Comparison of ENCODE assay signal across 22 mouse cellular contexts in genomic region chr9:21273094-21273493, GRCm38 (mm10). TPM values are rescaled to one million over a fixed set of nuclear protein-coding genes. Genes with fewer than 3 reads are reported as not detected.
"Had no signal": no experiment of that assay in that cellular context is flagged by ENCODE, and none has a peak within 500 bp of the region (broad histone marks: within the 10 kb centered on the region; RNA-seq: fewer than 3 reads in every experiment).

No protein-coding gene starts in this region.

- H3K27ac ChIP-seq: gastrocnemius, adult 2 months; hindbrain, embryonic 10.5 days; hindbrain, embryonic 12.5 days; hindbrain, embryonic 14.5 days; kidney, embryonic 15.5 days; layer of hippocampus, adult 2 months; left cerebral cortex, adult 2 months; limb, embryonic 13.5 days; limb, embryonic 15.5 days; liver, embryonic 14.5 days had no signal

- H3K4me2 ChIP-seq: heart, embryonic 11.5 days; heart, embryonic 15.5 days; hindbrain, embryonic 12.5 days; hindbrain, embryonic 14.5 days; kidney, embryonic 15.5 days; limb, embryonic 13.5 days; limb, embryonic 15.5 days had no signal

- H3K9me3 ChIP-seq: heart, embryonic 15.5 days; hindbrain, embryonic 10.5 days; hindbrain, embryonic 12.5 days; kidney, embryonic 15.5 days; limb, embryonic 13.5 days; limb, embryonic 15.5 days had no signal

- ATAC-seq: hindbrain, embryonic 16.5 days; intestine, embryonic 16.5 days had no signal

- H3K4me1 ChIP-seq: hindbrain, embryonic 10.5 days; hindbrain, embryonic 12.5 days; kidney, embryonic 15.5 days; limb, embryonic 13.5 days; limb, embryonic 15.5 days had no signal

- DNase-seq: gastrocnemius, adult 2 months; gastrocnemius, postnatal 10 days; gastrocnemius, postnatal 25 days; heart, postnatal 14 days; heart, postnatal 4 days; kidney, adult 11 months; kidney, adult 9 months; kidney, postnatal 10 days; kidney, postnatal 4 days had no signal

- H3K4me3 ChIP-seq: gastrocnemius, adult 2 months; heart, embryonic 15.5 days; hindbrain, embryonic 10.5 days; hindbrain, embryonic 12.5 days; kidney, embryonic 15.5 days; layer of hippocampus, adult 2 months; left cerebral cortex, adult 2 months; limb, embryonic 13.5 days; limb, embryonic 15.5 days had no signal

- H3K27me3 ChIP-seq: heart, embryonic 15.5 days; hindbrain, embryonic 12.5 days; kidney, embryonic 15.5 days; limb, embryonic 13.5 days; limb, embryonic 15.5 days had no signal

- H3K9ac ChIP-seq: heart, embryonic 15.5 days; hindbrain, embryonic 12.5 days; hindbrain, embryonic 14.5 days; kidney, embryonic 15.5 days; limb, embryonic 13.5 days; limb, embryonic 15.5 days; liver, embryonic 14.5 days had no signal

RNA-seq across cellular contexts. Expression of gene S1pr5, which starts 24.9 kb away (rescaled TPM):
- polyA plus RNA-seq: kidney, embryonic 15.5 days had no signal
